Mouse (Mus musculus): ENCODE results near the gene Mrpl2.

GRCm38 (mm10) chr17:46678911-46679310 is 32.9 kb downstream of the Mrpl2 start:
- TF ChIP-seq FOSL1 (IDR thresholded peaks at IDR 0.05; ENCODE audit: insufficient read depth, low read length, poor library complexity, severe bottlenecking), result no peak
- TF ChIP-seq CTCF (IDR thresholded peaks at IDR 0.05; ENCODE audit: control insufficient read depth, insufficient read depth, insufficient read length), result no peak
- no peak for TF ChIP-seq MYOD1 (IDR thresholded peaks at IDR 0.05; ENCODE audit: control insufficient read depth, insufficient read length, low read depth)
- TF ChIP-seq MAX (IDR thresholded peaks at IDR 0.05), result no peak
- TF ChIP-seq USF1 (IDR thresholded peaks at IDR 0.05; ENCODE audit: low read depth), result no peak
